Mouse (Mus musculus): Measurements from ENCODE around the gene Fbxo3. TPM values are rescaled to one million over a fixed set of nuclear protein-coding genes. Genes with fewer than 3 reads are reported as not detected.
"Not testable (repeated sequence)": the region's sequence is repeated elsewhere in the genome, so short reads cannot be mapped to it uniquely, and the experiment has no call there.

Gene Fbxo3
- 64.3 and 66.1 TPM in 2 replicates for polyA plus RNA-seq (2015; fragmentation: Nextera tagmentation; extraction: Ambion mirVana)

GRCm38 (mm10) chr2:104027458-104028138 is at the start of gene Fbxo3:
TSS of gene Fbxo3 (plus strand) at chr2:104027721.
- H3K9ac ChIP-seq (replicated peaks; ENCODE audit: low read depth, low read length): peak within 1 kb of the TSS; percentile 98
- peaks cover 20% of the 10 kb centered on the region for H3K4me1 ChIP-seq (replicated peaks; ENCODE audit: control insufficient read depth, insufficient read depth, low read length)
- no peaks in the 10 kb centered on the region for H3K9me3 ChIP-seq (ENCODE audit: control insufficient read depth, low read length)
- no peak within 1 kb of the TSS; the same call in 1 of the 2 replicates for H3K27ac ChIP-seq (ENCODE audit: low read length)
- H3K4me3 ChIP-seq (replicated peaks; ENCODE audit: low read length): peak within 1 kb of the TSS; percentile 95
- no peaks in the 10 kb centered on the region for H3K27me3 ChIP-seq (replicated peaks; ENCODE audit: control insufficient read depth, insufficient read depth, low read length)
- peak; percentile 95 for ATAC-seq
- no peaks in the 10 kb centered on the region for H3K36me3 ChIP-seq (ENCODE audit: control insufficient read depth, insufficient read depth)
- peak within 1 kb of the TSS; percentile 62 for H3K4me2 ChIP-seq (ENCODE audit: low read length)
- WGBS: under 1% methylated on average over 41 of the region's 44 CpGs

GRCm38 (mm10) chr2:103982250-103982649 is 45.3 kb upstream of the Fbxo3 start:
- Histone ChIP-seq H3K27me3 (replicated peaks; ENCODE audit: control insufficient read depth, insufficient read depth, low read length) (no peaks in the 10 kb centered on the region), H3K9ac (replicated peaks; ENCODE audit: low read depth, low read length) (no peak overlapping the region), H3K4me1 (replicated peaks; ENCODE audit: control insufficient read depth, insufficient read depth, low read length) (no peaks in the 10 kb centered on the region), H3K4me2 (ENCODE audit: low read length) (no peak overlapping the region), H3K9me3 (ENCODE audit: control insufficient read depth, low read length) (no peaks in the 10 kb centered on the region), H3K4me3 (replicated peaks; ENCODE audit: low read length) (no peak overlapping the region), H3K27ac (ENCODE audit: low read length) (no peak overlapping the region), H3K36me3 (ENCODE audit: control insufficient read depth, insufficient read depth) (no peaks in the 10 kb centered on the region)
- ATAC-seq: peak; percentile 88
- WGBS: 4% methylated on average over 5 of the region's 5 CpGs

GRCm38 (mm10) chr2:103983146-103983545 is 44.4 kb upstream of the Fbxo3 start:
- H3K27ac ChIP-seq (ENCODE audit: low read length): no peak overlapping the region
- H3K4me1 ChIP-seq (replicated peaks; ENCODE audit: control insufficient read depth, insufficient read depth, low read length): no peaks in the 10 kb centered on the region
- no peaks in the 10 kb centered on the region for H3K9me3 ChIP-seq (ENCODE audit: control insufficient read depth, low read length)
- H3K4me3 ChIP-seq (replicated peaks; ENCODE audit: low read length): no peak overlapping the region
- no peak for ATAC-seq
- no peaks in the 10 kb centered on the region for H3K36me3 ChIP-seq (ENCODE audit: control insufficient read depth, insufficient read depth)
- WGBS: 92% methylated on average over 10 of the region's 10 CpGs
- H3K27me3 ChIP-seq (replicated peaks; ENCODE audit: control insufficient read depth, insufficient read depth, low read length): no peaks in the 10 kb centered on the region
- no peak overlapping the region for H3K4me2 ChIP-seq (ENCODE audit: low read length)
- H3K9ac ChIP-seq (replicated peaks; ENCODE audit: low read depth, low read length): no peak overlapping the region

- ATAC-seq; H3K9ac ChIP-seq (replicated peaks; ENCODE audit: low read depth, low read length); H3K4me1 ChIP-seq (replicated peaks; ENCODE audit: control insufficient read depth, insufficient read depth, low read length); H3K9me3 ChIP-seq (ENCODE audit: control insufficient read depth, low read length); H3K4me3 ChIP-seq (replicated peaks; ENCODE audit: low read length); H3K36me3 ChIP-seq (ENCODE audit: control insufficient read depth, insufficient read depth); H3K4me2 ChIP-seq (ENCODE audit: low read length); H3K27me3 ChIP-seq (replicated peaks; ENCODE audit: control insufficient read depth, insufficient read depth, low read length); H3K27ac ChIP-seq (ENCODE audit: low read length): not testable (repeated sequence)
- 75% methylated on average over 3 of the region's 8 CpGs for WGBS
Measured at GRCm38 (mm10) chr2:103987595-103987994, 39.9 kb upstream of the Fbxo3 start.

- H3K4me1 ChIP-seq (replicated peaks; ENCODE audit: control insufficient read depth, insufficient read depth, low read length): 0 out of 2 replicates have a peak, but pooled peaks cover 4% of the 10 kb centered on the region
- no peak overlapping the region for H3K27ac ChIP-seq (ENCODE audit: low read length)
- WGBS: 84% methylated on average over 6 of the region's 6 CpGs
Measured at GRCm38 (mm10) chr2:103989724-103990123, 37.8 kb upstream of the Fbxo3 start.

DNA sequence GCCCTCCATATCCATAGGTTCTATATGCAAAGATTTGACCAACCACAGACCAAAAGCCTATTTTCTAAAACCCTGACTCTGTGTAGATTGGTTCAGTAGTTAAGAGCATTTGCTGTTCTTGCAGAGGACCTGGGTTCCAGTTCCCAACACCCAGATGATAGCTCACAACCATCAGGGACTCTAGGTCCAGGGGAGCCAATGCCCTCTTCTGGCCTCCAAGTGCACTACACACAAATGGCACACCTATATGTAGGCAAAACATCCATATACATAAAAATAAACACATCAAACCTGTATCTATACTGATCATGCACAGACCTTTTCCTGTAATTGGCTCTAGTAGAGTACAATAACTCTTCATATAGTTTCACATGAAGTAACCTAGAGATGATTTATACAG is 36.2 kb upstream of the Fbxo3 start:
- no peak overlapping the region for H3K4me3 ChIP-seq (replicated peaks; ENCODE audit: low read length)
- H3K4me2 ChIP-seq (ENCODE audit: low read length): no peak overlapping the region
- H3K36me3 ChIP-seq (ENCODE audit: control insufficient read depth, insufficient read depth): no peaks in the 10 kb centered on the region
- no peak overlapping the region for H3K27ac ChIP-seq (ENCODE audit: low read length)
- H3K9me3 ChIP-seq (ENCODE audit: control insufficient read depth, low read length): no peaks in the 10 kb centered on the region
- no peak overlapping the region for H3K9ac ChIP-seq (replicated peaks; ENCODE audit: low read depth, low read length)
- H3K27me3 ChIP-seq (replicated peaks; ENCODE audit: control insufficient read depth, insufficient read depth, low read length): no peaks in the 10 kb centered on the region
- 0 out of 2 replicates have a peak, but pooled peaks cover 4% of the 10 kb centered on the region for H3K4me1 ChIP-seq (replicated peaks; ENCODE audit: control insufficient read depth, insufficient read depth, low read length)
- no peak for ATAC-seq

More at GRCm38 (mm10) chr2:103989724-103990123, 37.8 kb upstream of the Fbxo3 start:
- no peak overlapping the region for H3K4me2 ChIP-seq (ENCODE audit: low read length)
- no peak overlapping the region for H3K9ac ChIP-seq (replicated peaks; ENCODE audit: low read depth, low read length)
- no peaks in the 10 kb centered on the region for H3K9me3 ChIP-seq (ENCODE audit: control insufficient read depth, low read length)
- ATAC-seq: no peak
- H3K27me3 ChIP-seq (replicated peaks; ENCODE audit: control insufficient read depth, insufficient read depth, low read length): no peaks in the 10 kb centered on the region
- H3K4me3 ChIP-seq (replicated peaks; ENCODE audit: low read length): no peak overlapping the region
- no peaks in the 10 kb centered on the region for H3K36me3 ChIP-seq (ENCODE audit: control insufficient read depth, insufficient read depth)

- no peak overlapping the region for H3K9ac ChIP-seq (replicated peaks; ENCODE audit: low read depth, low read length)
- no peak overlapping the region for H3K4me3 ChIP-seq (replicated peaks; ENCODE audit: low read length)
- no peaks in the 10 kb centered on the region for H3K36me3 ChIP-seq (ENCODE audit: control insufficient read depth, insufficient read depth)
- no peak overlapping the region for H3K27ac ChIP-seq (ENCODE audit: low read length)
- 61% methylated on average over 9 of the region's 9 CpGs for WGBS
- H3K27me3 ChIP-seq (replicated peaks; ENCODE audit: control insufficient read depth, insufficient read depth, low read length): no peaks in the 10 kb centered on the region
- 0 out of 2 replicates have a peak, but pooled peaks cover 4% of the 10 kb centered on the region for H3K4me1 ChIP-seq (replicated peaks; ENCODE audit: control insufficient read depth, insufficient read depth, low read length)
- no peak for ATAC-seq
- H3K4me2 ChIP-seq (ENCODE audit: low read length): no peak overlapping the region
- H3K9me3 ChIP-seq (ENCODE audit: control insufficient read depth, low read length): no peaks in the 10 kb centered on the region
Measured at GRCm38 (mm10) chr2:103992162-103992561, 35.4 kb upstream of the Fbxo3 start.

GRCm38 (mm10) chr2:103992618-103993332 is 34.7 kb upstream of the Fbxo3 start:
- Histone ChIP-seq H3K4me3 (replicated peaks; ENCODE audit: low read length) (no peak overlapping the region), H3K27me3 (replicated peaks; ENCODE audit: control insufficient read depth, insufficient read depth, low read length) (no peaks in the 10 kb centered on the region), H3K27ac (ENCODE audit: low read length) (no peak overlapping the region), H3K4me2 (ENCODE audit: low read length) (no peak overlapping the region), H3K4me1 (replicated peaks; ENCODE audit: control insufficient read depth, insufficient read depth, low read length) (0 out of 2 replicates have a peak, but pooled peaks cover 4% of the 10 kb centered on the region), H3K36me3 (ENCODE audit: control insufficient read depth, insufficient read depth) (no peaks in the 10 kb centered on the region), H3K9ac (replicated peaks; ENCODE audit: low read depth, low read length) (no peak overlapping the region), H3K9me3 (ENCODE audit: control insufficient read depth, low read length) (no peaks in the 10 kb centered on the region)
- WGBS: 21% methylated on average over 17 of the region's 17 CpGs
- ATAC-seq: peak; percentile 57

GRCm38 (mm10) chr2:104001076-104001475 is 26.4 kb upstream of the Fbxo3 start:
- no peak overlapping the region for H3K27ac ChIP-seq (ENCODE audit: low read length)
- ATAC-seq: no peak
- H3K36me3 ChIP-seq (ENCODE audit: control insufficient read depth, insufficient read depth): no peaks in the 10 kb centered on the region
- H3K4me2 ChIP-seq (ENCODE audit: low read length): no peak overlapping the region
- H3K9me3 ChIP-seq (ENCODE audit: control insufficient read depth, low read length): 0 out of 2 replicates have a peak, but pooled peaks cover 2% of the 10 kb centered on the region
- H3K4me3 ChIP-seq (replicated peaks; ENCODE audit: low read length): no peak overlapping the region
- 14% methylated on average over 2 of the region's 2 CpGs for WGBS
- no peaks in the 10 kb centered on the region for H3K27me3 ChIP-seq (replicated peaks; ENCODE audit: control insufficient read depth, insufficient read depth, low read length)
- no peaks in the 10 kb centered on the region for H3K4me1 ChIP-seq (replicated peaks; ENCODE audit: control insufficient read depth, insufficient read depth, low read length)
- H3K9ac ChIP-seq (replicated peaks; ENCODE audit: low read depth, low read length): no peak overlapping the region
